Mouse (Mus musculus): Measurements from ENCODE around the gene Grrp1. TPM values are rescaled to one million over a fixed set of nuclear protein-coding genes. Genes with fewer than 3 reads are reported as not detected.
"Not testable (repeated sequence)": the region's sequence is repeated elsewhere in the genome, so short reads cannot be mapped to it uniquely, and the experiment has no call there.

Grrp1 gene
- polyA plus RNA-seq, 1 experiment from 2014 or later = 16.2 TPM

DNA sequence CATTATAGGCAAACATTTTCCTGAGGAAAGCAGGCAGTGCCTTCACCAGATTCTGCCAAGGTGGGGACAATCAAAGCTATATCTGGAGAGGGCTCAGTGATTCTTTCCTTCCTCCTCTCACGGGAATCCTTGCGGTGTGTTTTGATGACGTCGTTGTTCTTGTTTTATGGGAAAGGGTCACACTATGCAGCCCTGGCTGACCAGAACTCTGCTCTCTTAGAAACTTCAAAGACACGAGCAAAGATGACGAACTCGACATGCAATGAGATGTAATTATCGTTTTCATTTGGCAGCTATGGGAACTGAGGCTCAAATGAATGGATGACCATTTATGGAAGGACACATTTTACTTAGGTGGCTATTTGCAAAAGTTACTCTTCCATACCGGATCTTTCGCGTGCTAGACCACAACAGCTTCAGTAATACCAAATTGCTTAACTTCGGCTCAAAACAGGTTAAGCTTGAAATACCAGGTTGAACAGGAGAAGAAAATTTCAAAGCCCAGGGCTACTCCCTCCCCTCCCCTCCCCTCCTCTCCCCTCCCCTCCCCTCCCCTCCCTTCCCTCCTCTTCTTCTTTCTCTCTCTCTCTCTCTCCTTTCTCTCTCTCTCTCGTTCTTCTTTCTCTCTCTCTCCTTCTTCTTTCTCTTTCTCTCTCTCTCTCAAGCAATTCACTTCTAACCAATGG is 19.0 kb upstream of the Grrp1 start:
- Histone ChIP-seq H3K36me3 (ENCODE audit: control insufficient read depth, insufficient read depth, low read length) (peaks cover 16% of the 10 kb centered on the region), H3K9ac (ENCODE audit: low read depth, low read length) (no peak overlapping the region), H3K9me3 (replicated peaks; ENCODE audit: control insufficient read depth, low read length, poor library complexity, severe bottlenecking) (no peaks in the 10 kb centered on the region), H3K4me2 (ENCODE audit: low read length) (peak overlapping the region; percentile 1; the same call in 1 of the 2 replicates), H3K4me3 (ENCODE audit: low read depth, low read length) (no peak overlapping the region), H3K27me3 (ENCODE audit: control insufficient read depth, insufficient read depth, low read depth, low read length) (no peaks in the 10 kb centered on the region), H3K27ac (ENCODE audit: low read length) (no peak overlapping the region), H3K4me1 (ENCODE audit: control insufficient read depth, insufficient read depth, low read length) (no peaks in the 10 kb centered on the region)
- ATAC-seq = no peak
- 40% methylated on average over 12 of the region's 13 CpGs for WGBS

DNA sequence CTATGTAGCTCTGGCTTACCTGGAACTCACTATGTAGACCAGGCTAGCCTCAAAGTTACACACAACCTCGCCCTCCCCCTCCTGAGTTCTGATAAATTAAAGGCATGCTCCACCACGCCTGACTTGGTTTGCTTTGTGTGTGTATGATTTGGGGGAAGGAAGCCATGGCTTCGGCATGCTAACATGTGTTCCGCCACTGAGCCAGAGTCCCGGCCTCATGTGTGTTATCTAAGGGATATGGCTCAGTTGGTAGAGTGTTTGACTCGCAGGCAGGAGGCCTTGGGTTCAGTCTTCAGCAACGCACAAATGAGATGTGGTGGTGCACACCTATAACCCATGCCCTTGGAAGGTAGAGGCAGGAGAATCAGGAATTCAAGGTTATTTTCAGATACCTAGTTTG is 18.1 kb upstream of the Grrp1 start:
- Histone ChIP-seq H3K9ac (ENCODE audit: low read depth, low read length) (no peak overlapping the region), H3K4me2 (ENCODE audit: low read length) (no peak overlapping the region), H3K27me3 (ENCODE audit: control insufficient read depth, insufficient read depth, low read depth, low read length) (no peaks in the 10 kb centered on the region), H3K4me3 (ENCODE audit: low read depth, low read length) (no peak overlapping the region), H3K27ac (ENCODE audit: low read length) (no peak overlapping the region), H3K4me1 (ENCODE audit: control insufficient read depth, insufficient read depth, low read length) (no peaks in the 10 kb centered on the region), H3K9me3 (replicated peaks; ENCODE audit: control insufficient read depth, low read length, poor library complexity, severe bottlenecking) (no peaks in the 10 kb centered on the region), H3K36me3 (ENCODE audit: control insufficient read depth, insufficient read depth, low read length) (peaks cover 9% of the 10 kb centered on the region)
- WGBS = 85% methylated on average over 7 of the region's 7 CpGs
- ATAC-seq = no peak

GRCm38 (mm10) chr4:134269622-134270021 is 15.7 kb upstream of the Grrp1 start:
- not testable (repeated sequence) for H3K9me3 ChIP-seq (replicated peaks; ENCODE audit: control insufficient read depth, low read length, poor library complexity, severe bottlenecking); ATAC-seq; H3K36me3 ChIP-seq (ENCODE audit: control insufficient read depth, insufficient read depth, low read length); H3K4me3 ChIP-seq (ENCODE audit: low read depth, low read length); H3K9ac ChIP-seq (ENCODE audit: low read depth, low read length); H3K4me2 ChIP-seq (ENCODE audit: low read length); H3K27ac ChIP-seq (ENCODE audit: low read length); H3K4me1 ChIP-seq (ENCODE audit: control insufficient read depth, insufficient read depth, low read length); H3K27me3 ChIP-seq (ENCODE audit: control insufficient read depth, insufficient read depth, low read depth, low read length)

- Histone ChIP-seq H3K4me1 (ENCODE audit: control insufficient read depth, insufficient read depth, low read length) (no peaks in the 10 kb centered on the region), H3K27ac (ENCODE audit: low read length) (no peak overlapping the region), H3K27me3 (ENCODE audit: control insufficient read depth, insufficient read depth, low read depth, low read length) (no peaks in the 10 kb centered on the region), H3K4me3 (ENCODE audit: low read depth, low read length) (no peak overlapping the region), H3K9me3 (replicated peaks; ENCODE audit: control insufficient read depth, low read length, poor library complexity, severe bottlenecking) (no peaks in the 10 kb centered on the region), H3K4me2 (ENCODE audit: low read length) (no peak overlapping the region), H3K9ac (ENCODE audit: low read depth, low read length) (no peak overlapping the region), H3K36me3 (ENCODE audit: control insufficient read depth, insufficient read depth, low read length) (no peaks in the 10 kb centered on the region)
- 87% methylated on average over 19 of the region's 19 CpGs for WGBS
- no peak for ATAC-seq
Observed at GRCm38 (mm10) chr4:134268102-134268655, 14.3 kb upstream of the Grrp1 start.

DNA sequence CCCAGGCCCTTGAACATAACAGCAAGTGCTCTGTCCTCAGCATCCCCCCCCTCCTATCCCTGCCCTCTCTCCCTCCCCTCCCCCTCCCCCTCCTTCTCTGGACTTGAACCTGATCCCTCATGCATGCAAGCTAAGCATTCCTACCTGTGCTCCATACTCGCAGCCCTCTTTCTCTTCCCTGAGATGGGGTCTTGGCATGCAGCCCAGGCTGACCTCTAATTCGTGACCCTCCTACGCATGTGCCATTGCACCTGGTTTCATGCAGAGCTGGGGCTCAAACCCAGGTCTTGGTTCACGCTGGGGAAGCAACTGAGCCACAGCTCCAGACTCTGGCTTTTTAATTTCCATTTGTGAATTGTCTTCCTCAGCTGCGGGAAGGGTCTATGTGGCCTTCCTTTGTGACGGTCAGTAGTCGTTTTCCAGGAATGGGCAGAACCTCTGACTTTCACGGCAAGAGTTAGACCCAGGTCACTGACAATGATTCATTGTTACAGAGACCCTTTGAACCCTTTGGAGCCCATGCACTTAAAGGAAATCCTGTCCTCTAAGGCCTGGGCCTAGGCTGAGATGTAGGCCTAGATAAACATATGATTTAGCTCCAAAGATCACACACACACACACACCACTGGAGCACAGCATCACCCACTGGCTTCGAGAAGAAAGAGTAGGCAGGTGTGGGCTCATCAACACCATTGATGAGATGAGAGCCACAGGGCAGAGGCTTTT is 12.1 kb upstream of the Grrp1 start:
- no peak overlapping the region for H3K9ac ChIP-seq (ENCODE audit: low read depth, low read length)
- ATAC-seq = no peak
- no peaks in the 10 kb centered on the region for H3K9me3 ChIP-seq (replicated peaks; ENCODE audit: control insufficient read depth, low read length, poor library complexity, severe bottlenecking)
- no peaks in the 10 kb centered on the region for H3K4me1 ChIP-seq (ENCODE audit: control insufficient read depth, insufficient read depth, low read length)
- H3K4me2 ChIP-seq (ENCODE audit: low read length) = no peak overlapping the region
- no peak overlapping the region for H3K4me3 ChIP-seq (ENCODE audit: low read depth, low read length)
- H3K36me3 ChIP-seq (ENCODE audit: control insufficient read depth, insufficient read depth, low read length) = no peaks in the 10 kb centered on the region
- H3K27ac ChIP-seq (ENCODE audit: low read length) = no peak overlapping the region
- H3K27me3 ChIP-seq (ENCODE audit: control insufficient read depth, insufficient read depth, low read depth, low read length) = no peaks in the 10 kb centered on the region
- WGBS = 73% methylated on average over 9 of the region's 9 CpGs

DNA sequence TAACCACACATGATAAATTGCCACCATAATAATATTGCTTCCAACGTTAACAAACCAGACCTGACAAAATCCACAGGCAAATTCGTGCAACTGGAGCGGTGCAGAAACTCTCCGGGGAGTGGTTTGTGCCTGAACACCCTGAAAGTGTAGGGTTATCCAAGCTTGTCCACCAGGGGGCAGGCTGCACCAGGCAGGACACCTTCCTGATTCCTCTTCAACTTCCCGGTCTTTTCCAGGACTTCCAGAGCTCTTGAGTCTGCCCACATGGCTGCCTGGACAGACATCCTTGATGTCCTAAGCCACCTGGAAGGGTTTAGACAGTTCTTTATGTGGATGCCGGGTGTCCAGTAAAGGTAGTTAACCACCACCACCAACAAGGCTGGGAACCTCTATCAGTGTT is 9.3 kb upstream of the Grrp1 start:
- H3K27me3 ChIP-seq (ENCODE audit: control insufficient read depth, insufficient read depth, low read depth, low read length) = no peaks in the 10 kb centered on the region
- no peaks in the 10 kb centered on the region for H3K9me3 ChIP-seq (replicated peaks; ENCODE audit: control insufficient read depth, low read length, poor library complexity, severe bottlenecking)
- no peak for ATAC-seq
- H3K4me3 ChIP-seq (ENCODE audit: low read depth, low read length) = no peak overlapping the region
- 36% methylated on average over 6 of the region's 6 CpGs for WGBS
- no peak overlapping the region for H3K4me2 ChIP-seq (ENCODE audit: low read length)
- H3K27ac ChIP-seq (ENCODE audit: low read length) = no peak overlapping the region
- no peaks in the 10 kb centered on the region for H3K36me3 ChIP-seq (ENCODE audit: control insufficient read depth, insufficient read depth, low read length)
- H3K4me1 ChIP-seq (ENCODE audit: control insufficient read depth, insufficient read depth, low read length) = no peaks in the 10 kb centered on the region
- no peak overlapping the region for H3K9ac ChIP-seq (ENCODE audit: low read depth, low read length)

DNA sequence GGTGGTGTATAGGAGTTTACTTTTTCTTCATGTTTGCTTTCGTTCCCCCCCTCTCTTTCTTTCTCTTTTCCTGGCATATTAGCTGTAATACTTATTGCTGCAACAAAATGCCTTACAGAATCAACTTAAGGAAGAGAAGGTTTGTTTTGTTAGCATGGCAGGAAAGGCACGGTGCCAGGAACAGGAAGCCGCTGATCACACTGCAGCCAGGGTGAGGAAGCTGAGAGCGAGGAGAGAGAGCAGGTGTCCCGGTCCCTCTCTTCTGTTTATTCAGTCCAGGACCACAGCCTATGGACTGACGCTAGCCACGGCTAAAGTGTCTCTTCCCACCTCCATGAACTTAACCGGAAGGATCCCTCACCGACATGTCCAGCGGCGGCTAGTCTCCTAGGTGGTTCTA is 4.4 kb upstream of the Grrp1 start:
- Histone ChIP-seq H3K9me3 (replicated peaks; ENCODE audit: control insufficient read depth, low read length, poor library complexity, severe bottlenecking) (no peaks in the 10 kb centered on the region), H3K4me1 (ENCODE audit: control insufficient read depth, insufficient read depth, low read length) (peaks cover 5% of the 10 kb centered on the region; the same call in 1 of the 2 replicates), H3K9ac (ENCODE audit: low read depth, low read length) (no peak overlapping the region), H3K4me3 (ENCODE audit: low read depth, low read length) (no peak overlapping the region), H3K36me3 (ENCODE audit: control insufficient read depth, insufficient read depth, low read length) (no peaks in the 10 kb centered on the region), H3K4me2 (ENCODE audit: low read length) (no peak overlapping the region), H3K27me3 (ENCODE audit: control insufficient read depth, insufficient read depth, low read depth, low read length) (peaks cover 24% of the 10 kb centered on the region), H3K27ac (ENCODE audit: low read length) (no peak overlapping the region)
- ATAC-seq = no peak
- 61% methylated on average over 11 of the region's 11 CpGs for WGBS

- no peak for ATAC-seq
- WGBS = 11% methylated on average over 11 of the region's 11 CpGs
- no peak overlapping the region for H3K9ac ChIP-seq (ENCODE audit: low read depth, low read length)
- no peak overlapping the region for H3K4me3 ChIP-seq (ENCODE audit: low read depth, low read length)
- no peaks in the 10 kb centered on the region for H3K9me3 ChIP-seq (replicated peaks; ENCODE audit: control insufficient read depth, low read length, poor library complexity, severe bottlenecking)
- no peak overlapping the region for H3K4me2 ChIP-seq (ENCODE audit: low read length)
- no peaks in the 10 kb centered on the region for H3K36me3 ChIP-seq (ENCODE audit: control insufficient read depth, insufficient read depth, low read length)
- H3K4me1 ChIP-seq (ENCODE audit: control insufficient read depth, insufficient read depth, low read length) = peaks cover 5% of the 10 kb centered on the region; the same call in 1 of the 2 replicates
- peaks cover 33% of the 10 kb centered on the region for H3K27me3 ChIP-seq (ENCODE audit: control insufficient read depth, insufficient read depth, low read depth, low read length)
- no peak overlapping the region for H3K27ac ChIP-seq (ENCODE audit: low read length)
Observed at GRCm38 (mm10) chr4:134257198-134258009, 3.5 kb upstream of the Grrp1 start.

All from midbrain, embryonic 16.5 days (tissue).